Mouse (Mus musculus) R1 (cell line): Measurements from ENCODE around the gene Acap2.

Experiments
- DNase-seq: peaks from one replicate; pipeline ENCODE4 v3.0.0-alpha.2; 2018; ENCODE audit warnings: low read depth, low spot score

The Acap2 gene

GRCm38 (mm10) chr16:31081891-31082290, 119.2 kb downstream of the Acap2 start:
- DNase-seq = no peak

GRCm38 (mm10) chr16:31081125-31081664, 119.8 kb downstream of the Acap2 start, which contains the start of gene Xxylt1:
TSS of gene Xxylt1 (minus strand) at chr16:31081432.
- peak; percentile 94 for DNase-seq

- peak; percentile 74 for DNase-seq
These were observed 120.4 kb downstream of the Acap2 start for GRCm38 (mm10) chr16:31080573-31081051.

- DNase-seq = no peak
These were observed 123.6 kb downstream of the Acap2 start for GRCm38 (mm10) chr16:31077396-31077795.

GRCm38 (mm10) chr16:31076436-31076835, 124.6 kb downstream of the Acap2 start:
- DNase-seq = no peak

GRCm38 (mm10) chr16:31074324-31074908, 126.6 kb downstream of the Acap2 start:
- DNase-seq = no peak

GRCm38 (mm10) chr16:31071731-31072130, 129.3 kb downstream of the Acap2 start:
- no peak for DNase-seq

GRCm38 (mm10) chr16:31070358-31071133, 130.5 kb downstream of the Acap2 start:
- peak; percentile 95 for DNase-seq

- DNase-seq = no peak
These were observed 131.6 kb downstream of the Acap2 start for GRCm38 (mm10) chr16:31069211-31070166.

GRCm38 (mm10) chr16:31068280-31068679, 132.8 kb downstream of the Acap2 start:
- no peak for DNase-seq

GRCm38 (mm10) chr16:31066344-31067098, 134.5 kb downstream of the Acap2 start:
- DNase-seq = peak; percentile 69

- DNase-seq = no peak
These were observed 136.3 kb downstream of the Acap2 start for GRCm38 (mm10) chr16:31064782-31065181.

GRCm38 (mm10) chr16:31062918-31063317, 138.1 kb downstream of the Acap2 start:
- DNase-seq = no peak

- no peak for DNase-seq
These were observed 139.7 kb downstream of the Acap2 start for GRCm38 (mm10) chr16:31061246-31061880.

GRCm38 (mm10) chr16:31060714-31061113, 140.3 kb downstream of the Acap2 start:
- DNase-seq = no peak

- no peak for DNase-seq
These were observed 140.8 kb downstream of the Acap2 start for GRCm38 (mm10) chr16:31060226-31060625.

GRCm38 (mm10) chr16:31059730-31060129, 141.3 kb downstream of the Acap2 start:
- no peak for DNase-seq

- DNase-seq = no peak
These were observed 148.2 kb downstream of the Acap2 start for GRCm38 (mm10) chr16:31052812-31053211.

- DNase-seq = no peak
These were observed 148.8 kb downstream of the Acap2 start for GRCm38 (mm10) chr16:31052177-31052726.

GRCm38 (mm10) chr16:31050701-31051100, 150.3 kb downstream of the Acap2 start:
- no peak for DNase-seq
